Mouse (Mus musculus) spleen, adult 2 months (tissue): ENCODE results near the gene Cenpf.

Experiments used
- CTCF ChIP-seq: fragments of 200-500 bp; IDR thresholded peaks from 2 replicates; pipeline ENCODE4 v1.5.1; 2011; ENCODE audit warnings: mild to moderate bottlenecking, inconsistent platforms; ENCODE audit not compliant: insufficient read depth, insufficient read length, insufficient replicate concordance; ENCODE audit errors: extremely low read depth
- POLR2A ChIP-seq: fragments of 200-500 bp; IDR thresholded peaks from 2 replicates; pipeline ENCODE4 v1.6.1; 2011; ENCODE audit warnings: low read depth, low read length, inconsistent platforms

- TF ChIP-seq CTCF (no peak), POLR2A (no peak)
Measured at GRCm38 (mm10) chr1:189700186-189700585, 12.3 kb upstream of the Cenpf start.
